Mouse (Mus musculus) regulatory T cell (primary cell): ENCODE measurements at regions not wholly inside any gene's neighbourhood (a gene's known extent, or its start where the extent isn't known, plus 50 kb on each side); places are given as distances from the start of the nearest gene placed in this dataset.

ENCODE experiments used
- in situ Hi-C: fragments of 300-600 bp; cut with MboI, MseI; formaldehyde crosslinking; loops from one replicate; pipeline ENCODE4 v1.15.1; 2025; ENCODE audit warnings: high pct_unique_total_duplicates

DNA sequence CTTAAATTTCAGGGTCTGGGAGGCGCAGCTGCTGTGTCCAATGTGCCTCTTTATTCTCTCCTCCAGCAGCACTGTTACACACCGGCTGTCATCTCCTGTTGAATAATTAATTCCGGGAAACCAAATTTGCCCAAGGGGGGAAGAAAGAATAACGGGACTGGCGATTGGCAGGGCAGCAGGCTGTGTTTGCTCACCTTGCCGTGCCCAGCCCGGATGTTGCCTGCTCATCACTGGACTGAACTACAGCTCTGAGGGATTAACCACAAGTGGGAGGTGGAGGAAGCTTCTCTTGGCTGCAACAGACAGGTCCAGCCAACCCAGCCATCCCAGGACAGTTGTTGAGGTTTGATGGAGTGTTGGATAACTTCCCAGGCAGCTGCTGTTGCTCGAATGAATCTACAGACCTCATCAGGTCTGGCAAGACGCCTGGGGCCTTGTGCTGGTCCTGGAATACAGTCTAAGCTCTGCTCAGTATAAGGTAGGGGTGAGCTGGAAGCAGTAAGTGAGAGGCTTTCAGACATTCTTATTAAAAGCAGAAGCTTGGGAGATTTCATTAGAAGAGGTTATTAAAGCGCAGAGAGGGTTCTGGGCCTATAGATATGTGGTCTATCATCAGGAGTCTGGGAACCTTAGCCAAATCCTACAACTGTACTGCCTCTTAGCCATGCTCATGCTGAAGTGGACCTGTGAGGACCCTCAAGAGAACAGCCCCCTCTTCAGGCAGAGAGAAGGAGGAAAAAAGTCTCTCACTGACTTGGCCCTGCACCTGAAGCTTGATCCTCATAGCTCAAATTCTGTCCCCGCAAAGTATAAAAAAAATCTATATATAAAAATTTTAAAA is 291.8 kb downstream of the Il20rb start:
- in situ Hi-C loops = no loop called here

GRCm38 (mm10) chr9:100194158-100194557 is 292.4 kb downstream of the Il20rb start:
- in situ Hi-C loops = no loop called here

DNA sequence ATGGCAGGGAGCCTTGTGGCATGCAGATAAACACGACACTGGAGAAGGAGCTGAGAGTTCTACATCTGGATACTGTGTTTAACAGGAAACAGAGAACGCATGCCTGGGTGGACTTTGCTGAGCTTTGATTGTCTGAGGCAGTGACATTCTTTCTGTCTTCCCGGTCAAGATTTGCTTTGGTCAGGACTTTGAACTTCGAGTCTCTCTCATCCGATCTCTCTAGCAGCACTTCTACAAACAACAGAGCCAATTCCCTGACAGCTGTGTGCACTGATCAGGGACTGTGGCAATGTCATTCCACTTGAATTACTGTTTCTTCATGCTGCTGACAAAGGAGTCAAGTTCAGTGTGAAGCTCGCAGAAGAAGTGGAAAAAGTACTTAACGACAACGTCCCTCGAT is 302.5 kb downstream of the Il20rb start:
- in situ Hi-C loops = no loop called here

DNA sequence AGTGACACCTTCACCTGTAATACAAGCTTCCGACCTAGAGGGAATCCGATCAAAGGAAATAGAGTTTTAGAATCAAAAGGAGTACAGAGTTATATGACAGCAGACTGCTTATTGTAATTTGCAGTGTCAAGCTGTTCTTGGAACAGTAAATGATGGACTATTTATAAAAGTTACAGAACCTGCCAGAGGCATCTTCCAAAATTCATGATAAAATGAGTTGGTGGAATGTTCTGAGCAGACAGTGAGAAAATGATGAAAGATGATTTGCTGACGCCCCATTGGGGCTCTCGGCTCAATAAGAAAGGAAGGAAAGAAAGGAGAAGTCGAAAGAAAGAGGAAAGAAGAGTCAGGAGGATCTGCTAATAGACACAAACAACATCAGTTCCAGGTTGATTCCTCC is 300.3 kb upstream of the Sox14 start:
- in situ Hi-C loops = loop anchor here (10.0 kb wide), 1 partner anchor 1659 kb away; no protein-coding TSS in a partner anchor

DNA sequence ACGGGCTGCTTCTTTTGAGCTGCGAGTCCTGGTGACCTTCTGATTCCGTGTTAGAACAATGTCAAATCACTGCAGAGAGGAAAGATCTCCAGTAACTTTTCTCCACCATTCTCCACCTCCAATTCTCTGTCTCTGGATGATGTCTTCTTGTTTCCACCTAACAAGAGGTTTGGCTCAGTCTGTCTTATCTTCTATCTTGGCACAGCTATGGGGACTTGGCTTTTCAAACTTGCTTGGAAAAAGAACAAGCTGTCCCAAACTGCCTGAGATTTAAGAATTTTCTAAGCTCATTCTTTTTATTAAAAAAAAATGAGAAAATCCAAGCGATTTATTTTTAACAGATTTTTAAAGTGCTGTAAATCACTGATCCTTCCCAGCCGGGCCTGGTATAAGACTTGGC is 290.3 kb upstream of the Sox14 start:
- in situ Hi-C loops = loop anchor here (10.0 kb wide), 1 partner anchor 1189 kb away; no protein-coding TSS in a partner anchor

DNA sequence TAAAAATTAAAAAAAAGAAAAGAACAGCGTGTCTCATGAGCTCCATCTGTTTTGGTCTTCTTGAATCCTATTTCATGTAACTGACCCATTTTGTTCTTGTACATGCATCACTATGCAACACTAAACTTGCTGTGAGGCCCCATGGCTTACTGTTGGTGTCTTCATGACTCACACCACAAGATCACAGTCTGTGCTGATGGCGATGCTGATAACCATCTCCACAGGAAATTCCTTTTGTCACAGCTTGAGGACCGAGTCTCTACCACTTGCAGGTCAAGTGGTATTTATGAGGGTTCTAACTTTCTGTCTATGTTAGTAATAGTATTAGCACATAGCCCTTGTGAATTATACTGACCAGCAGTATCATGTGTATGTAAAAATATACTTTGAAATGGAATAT is 286.0 kb upstream of the Sox14 start:
- in situ Hi-C loops = loop anchor here (10.0 kb wide), 1 partner anchor 1193 kb away; no protein-coding TSS in a partner anchor
